Mouse (Mus musculus) midbrain, postnatal 0 days (tissue): Measurements from ENCODE around the gene Cdcp2. TPM values are rescaled to one million over a fixed set of nuclear protein-coding genes. Genes with fewer than 3 reads are reported as not detected.
A peak's percentile ranks its signal among the peaks of the same experiment; 100 is the strongest.

Source experiments
- ATAC-seq: fragments of 200-750 bp; cut with Nextera tagmentation; 2 replicates; pipeline ENCODE4 v1.8.0; 2017; ENCODE audit warnings: moderate number of reproducible peaks, mild to moderate bottlenecking, moderate TSS enrichment, moderate library complexity; ENCODE audit not compliant: low FRiP score
- DNase-seq: peaks from one replicate; pipeline ENCODE4 v3.0.0-alpha.2; 2015; ENCODE audit warnings: low spot score
- H3K27ac ChIP-seq: fragments of 300-500 bp; sonication (generic); 2 replicates; pipeline ENCODE4 v1.5.1; 2014; ENCODE audit warnings: low read depth, mild to moderate bottlenecking, low read length, mixed read lengths
- H3K27me3 ChIP-seq: fragments of 300-500 bp; sonication (generic); 2 replicates; pipeline ENCODE4 v1.6.1; 2014; ENCODE audit warnings: low read length, control low read depth, mixed read lengths; ENCODE audit not compliant: insufficient read depth
- H3K36me3 ChIP-seq: fragments of 300-500 bp; sonication (generic); 2 replicates; pipeline ENCODE4 v1.6.1; 2014; ENCODE audit warnings: low read length, control low read depth, mixed read lengths; ENCODE audit not compliant: insufficient read depth
- H3K4me1 ChIP-seq: fragments of 300-500 bp; sonication (generic); 2 replicates; pipeline ENCODE4 v1.6.1; 2014; ENCODE audit warnings: mild to moderate bottlenecking, control low read depth, antibody characterized with exemption, low read length, mixed read lengths; ENCODE audit not compliant: insufficient read depth
- H3K4me2 ChIP-seq: fragments of 300-500 bp; sonication (generic); 2 replicates; pipeline ENCODE4 v1.6.1; 2014; ENCODE audit warnings: low read depth, mild to moderate bottlenecking, low read length, mixed read lengths; ENCODE audit not compliant: poor library complexity, severe bottlenecking
- H3K4me3 ChIP-seq: fragments of 300-500 bp; sonication (generic); 2 replicates; pipeline ENCODE4 v1.5.1; 2014; ENCODE audit warnings: low read depth, mild to moderate bottlenecking, low read length, moderate library complexity
- H3K9ac ChIP-seq: fragments of 300-500 bp; sonication (generic); replicated peaks from 2 replicates; pipeline ENCODE4 v1.6.1; 2014; ENCODE audit warnings: mild to moderate bottlenecking, low read length, moderate library complexity, mixed read lengths; ENCODE audit not compliant: poor library complexity, severe bottlenecking
- H3K9me3 ChIP-seq: fragments of 300-500 bp; sonication (generic); 2 replicates; pipeline ENCODE4 v1.6.1; 2016; ENCODE audit warnings: low read length, control low read depth
- CTCF ChIP-seq: IDR thresholded peaks from 2 replicates; pipeline ENCODE4 v1.5.1; 2016; ENCODE audit warnings: antibody characterized with exemption, mild to moderate bottlenecking
- WGBS: fragments of 180-500 bp; shearing (Covaris S2); extraction: QIAGEN DNeasy Blood & Tissue Kit; methylation state at CpG from one replicate; pipeline ENCODE4 v1.1.7; 2014; 5-methylcytosine and 5-hydroxymethylcytosine counted together
- polyA plus RNA-seq: library from polyadenylated mRNA; unstranded; fragments of >200 nt; fragmentation: Nextera tagmentation; extraction: Ambion mirVana; gene quantifications from 2 replicates; pipeline ENCODE4 v1.2.1, GENCODE M21; 2015
- total RNA-seq: library from RNA; depleted of rRNA; stranded (reverse); fragments of >200 nt; gene quantifications from 2 replicates; pipeline ENCODE4 v1.2.3, GENCODE M21; 2014

Cdcp2 gene
- total and polyA plus RNA-seq, 2 experiments from 2014 or later, result 0.06 to 0.22 TPM

DNA sequence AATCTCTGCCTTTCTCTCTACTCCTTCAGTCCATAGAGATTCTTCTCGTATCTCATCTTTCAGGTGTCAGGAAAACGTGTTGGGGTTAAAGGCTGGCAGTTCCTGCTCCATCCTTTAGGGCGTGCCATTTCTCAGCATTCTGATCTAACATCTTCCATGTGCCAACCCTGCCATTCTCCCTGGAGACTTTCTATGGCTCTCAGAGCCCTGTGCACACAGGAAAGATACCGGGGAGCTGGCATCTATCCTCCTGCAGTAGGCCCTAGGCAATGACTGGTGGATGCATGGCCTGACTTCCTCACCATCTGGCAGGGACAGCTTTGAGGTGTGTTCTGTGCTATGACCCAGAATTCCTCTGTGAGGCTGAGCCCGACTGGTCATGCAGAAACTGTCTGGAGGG is 28.4 kb downstream of the Cdcp2 start:
- peak; percentile 30; the same call in 1 of the 2 replicates for TF ChIP-seq CTCF
- ATAC-seq (no peak), DNase-seq (peak; percentile 53)
- no peaks in the 10 kb centered on the region for H3K4me1 ChIP-seq
- no peak overlapping the region for H3K9ac ChIP-seq
- no peaks in the 10 kb centered on the region for H3K36me3 ChIP-seq
- WGBS, result 65% methylated on average over 5 of the region's 5 CpGs
- H3K27me3 ChIP-seq, result no peaks in the 10 kb centered on the region
- no peak overlapping the region for H3K27ac ChIP-seq
- no peak overlapping the region for H3K4me3 ChIP-seq
- H3K9me3 ChIP-seq, result no peaks in the 10 kb centered on the region
- no peak overlapping the region for H3K4me2 ChIP-seq

DNA sequence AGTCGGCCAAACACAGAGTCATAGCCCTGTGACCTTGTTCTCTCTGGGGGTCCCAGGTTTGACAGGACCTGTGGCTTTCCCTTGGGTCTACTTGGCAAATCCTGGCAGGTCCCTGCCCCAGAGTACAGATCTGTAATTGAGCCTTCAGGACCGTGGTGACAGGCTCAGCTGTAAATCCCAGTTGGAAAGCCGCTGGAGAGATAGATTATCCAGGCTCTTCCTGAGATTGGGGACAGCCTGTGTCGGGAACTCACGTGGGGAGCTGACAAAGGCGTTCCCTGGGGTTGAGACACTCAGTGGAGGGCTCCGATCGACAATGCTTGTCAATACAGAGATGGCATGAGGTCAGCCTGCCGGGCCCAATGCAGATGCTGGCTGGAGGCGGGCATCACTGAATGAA is 29.7 kb downstream of the Cdcp2 start:
- no peaks in the 10 kb centered on the region for H3K4me1 ChIP-seq
- no peak for ATAC-seq
- TF ChIP-seq CTCF, result no peak
- WGBS, result 28% methylated on average over 10 of the region's 10 CpGs
- no peak overlapping the region for H3K4me2 ChIP-seq
- H3K36me3 ChIP-seq, result no peaks in the 10 kb centered on the region
- H3K9ac ChIP-seq, result no peak overlapping the region
- DNase-seq, result no peak
- H3K9me3 ChIP-seq, result no peaks in the 10 kb centered on the region
- no peak overlapping the region for H3K4me3 ChIP-seq
- no peak overlapping the region for H3K27ac ChIP-seq
- H3K27me3 ChIP-seq, result no peaks in the 10 kb centered on the region

DNA sequence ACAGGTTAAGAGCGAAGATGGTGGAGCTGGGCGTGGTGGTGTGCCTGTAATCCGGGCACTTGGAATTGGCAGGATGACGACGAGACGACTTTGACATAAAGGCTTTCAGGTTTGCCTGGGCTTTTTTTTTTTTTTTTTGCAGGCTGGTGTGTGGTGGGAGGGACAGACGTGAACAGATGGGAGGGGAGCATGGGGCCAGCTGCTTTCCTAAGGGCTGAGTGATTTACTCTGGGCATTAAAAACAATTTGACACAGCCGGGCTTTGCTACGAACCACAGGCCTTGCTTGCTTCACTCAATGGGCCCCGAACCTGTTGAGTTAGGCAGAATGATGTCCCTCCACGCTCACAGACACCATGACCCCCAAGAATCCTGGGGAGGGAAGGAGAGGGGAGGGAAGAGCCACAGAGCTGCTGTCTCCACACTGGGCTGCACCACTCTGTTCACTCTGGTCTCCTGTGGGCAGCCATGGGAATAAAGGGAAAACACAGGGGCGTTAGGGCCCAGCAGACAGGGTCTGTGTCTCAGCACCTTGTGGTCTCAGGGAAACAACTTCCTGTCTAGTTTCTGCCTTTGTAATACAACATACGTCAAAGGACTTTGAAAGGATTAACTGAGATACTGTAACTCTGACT is 30.3 kb downstream of the Cdcp2 start:
- no peak for ATAC-seq
- Histone ChIP-seq H3K9me3 (no peaks in the 10 kb centered on the region), H3K4me3 (no peak overlapping the region), H3K27me3 (no peaks in the 10 kb centered on the region), H3K36me3 (no peaks in the 10 kb centered on the region), H3K27ac (no peak overlapping the region), H3K9ac (no peak overlapping the region), H3K4me2 (no peak overlapping the region), H3K4me1 (no peaks in the 10 kb centered on the region)
- TF ChIP-seq CTCF, result no peak
- no peak for DNase-seq
- 33% methylated on average over 13 of the region's 13 CpGs for WGBS

DNA sequence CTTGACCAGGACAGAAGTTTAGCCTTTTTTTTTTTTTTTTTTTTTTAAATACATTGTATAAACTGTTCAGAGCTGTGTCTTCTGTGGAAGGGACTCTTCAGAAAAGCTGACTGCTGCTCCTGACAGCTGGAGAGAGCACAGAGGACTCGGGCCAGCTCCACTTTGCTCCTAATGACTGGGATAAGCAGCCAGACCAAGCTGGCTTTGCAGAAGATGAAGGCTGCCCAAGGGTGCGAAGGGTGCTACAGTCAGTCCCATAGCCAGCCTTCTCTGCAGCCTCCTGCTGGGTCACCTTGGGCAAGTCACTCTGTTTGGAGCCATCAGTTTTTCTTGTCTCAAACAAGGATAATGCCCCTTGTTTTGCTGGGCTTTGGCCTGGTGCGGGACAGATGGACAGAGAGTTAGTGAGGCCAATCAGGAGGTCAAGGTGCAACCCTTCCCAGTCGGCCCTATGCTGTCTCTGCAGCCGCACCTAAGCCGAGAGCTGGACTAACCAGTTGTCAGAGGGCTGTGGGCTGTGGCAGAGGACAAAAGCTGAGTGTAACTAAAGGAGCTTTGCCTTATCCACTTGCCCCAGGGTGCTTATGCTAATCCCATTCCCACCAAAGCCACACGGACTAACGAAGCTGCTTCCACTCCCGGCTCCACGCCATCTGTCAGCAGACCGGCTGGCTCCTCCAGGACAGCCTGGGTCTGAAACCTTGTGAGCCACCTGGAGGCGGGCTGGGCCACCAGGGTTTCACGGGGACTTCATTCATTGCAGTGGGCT is 31.4 kb downstream of the Cdcp2 start:
- peak; percentile 55 for DNase-seq
- no peak overlapping the region for H3K27ac ChIP-seq

DNA sequence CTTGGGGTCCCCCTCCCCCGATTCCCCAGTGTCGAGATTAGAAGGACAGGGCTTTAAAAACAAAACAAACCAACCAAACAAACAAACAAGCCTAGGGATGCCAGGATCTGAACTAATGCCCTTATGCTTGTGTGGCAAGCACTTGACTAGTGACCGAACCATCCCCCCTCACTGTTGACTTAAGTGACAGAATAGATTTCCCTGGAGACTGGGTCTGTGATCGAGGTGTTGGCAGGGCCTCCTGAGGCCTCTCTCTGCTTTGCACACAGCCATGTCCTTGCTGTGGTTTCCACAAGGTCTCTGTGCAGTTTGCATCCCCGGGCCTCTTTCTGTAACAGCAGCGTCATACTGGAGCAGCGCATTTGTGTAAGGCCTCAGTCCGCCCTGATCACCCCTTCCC is 32.7 kb downstream of the Cdcp2 start:
- Histone ChIP-seq H3K4me1 (no peaks in the 10 kb centered on the region), H3K9me3 (no peaks in the 10 kb centered on the region), H3K4me3 (no peak overlapping the region), H3K27me3 (no peaks in the 10 kb centered on the region), H3K36me3 (no peaks in the 10 kb centered on the region), H3K27ac (no peak overlapping the region), H3K9ac (no peak overlapping the region), H3K4me2 (no peak overlapping the region)
- DNase-seq (no peak), ATAC-seq (no peak)
- no peak for TF ChIP-seq CTCF
- WGBS, result 77% methylated on average over 8 of the region's 8 CpGs

More for the DNA sequence above, 31.4 kb downstream of the Cdcp2 start:
- Histone ChIP-seq H3K27me3 (no peaks in the 10 kb centered on the region), H3K4me2 (no peak overlapping the region), H3K36me3 (no peaks in the 10 kb centered on the region), H3K9ac (no peak overlapping the region), H3K4me3 (no peak overlapping the region), H3K4me1 (no peaks in the 10 kb centered on the region), H3K9me3 (no peaks in the 10 kb centered on the region)
- 22% methylated on average over 13 of the region's 13 CpGs for WGBS
- TF ChIP-seq CTCF, result peak; percentile 22
- ATAC-seq, result peak; percentile 45; the same call in 1 of the 2 replicates

DNA sequence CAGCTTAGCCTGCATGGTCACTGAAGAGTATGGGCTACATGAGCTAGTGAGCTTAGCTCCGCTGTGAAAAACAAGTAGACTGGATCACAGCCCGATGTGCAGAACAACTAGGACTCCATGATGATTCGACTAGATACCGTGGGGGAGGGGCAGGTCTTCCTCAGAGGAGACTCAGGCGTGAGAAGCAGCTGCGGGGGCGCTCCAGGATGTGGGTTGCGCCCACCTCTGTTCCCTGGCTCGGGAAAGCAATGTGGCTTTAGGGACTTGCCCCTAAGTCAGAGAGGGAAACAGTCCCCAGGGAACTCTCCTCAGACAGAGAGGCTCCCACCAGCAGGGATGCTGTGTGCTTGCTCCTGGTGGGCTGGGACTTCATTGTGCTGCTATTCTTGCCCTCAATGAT is 33.8 kb downstream of the Cdcp2 start:
- TF ChIP-seq CTCF, result no peak
- DNase-seq, result no peak
- no peaks in the 10 kb centered on the region for H3K27me3 ChIP-seq
- H3K4me1 ChIP-seq, result no peaks in the 10 kb centered on the region
- no peak overlapping the region for H3K4me2 ChIP-seq
- 20% methylated on average over 9 of the region's 9 CpGs for WGBS
- no peak for ATAC-seq
- H3K9me3 ChIP-seq, result no peaks in the 10 kb centered on the region
- H3K9ac ChIP-seq, result no peak overlapping the region
- H3K36me3 ChIP-seq, result no peaks in the 10 kb centered on the region
- H3K27ac ChIP-seq, result no peak overlapping the region
- H3K4me3 ChIP-seq, result no peak overlapping the region
